Mouse (Mus musculus) intestine, embryonic 15.5 days (tissue): ENCODE measurements around the gene Galnt2. TPM values are rescaled to one million over a fixed set of nuclear protein-coding genes. Genes with fewer than 3 reads are reported as not detected.

ENCODE experiments used
- ATAC-seq: fragments of 200-750 bp; cut with Nextera tagmentation; 2 replicates; pipeline ENCODE4 v1.8.0; 2017; ENCODE audit warnings: moderate TSS enrichment, moderate library complexity
- H3K27ac ChIP-seq: fragments of 300-500 bp; sonication (generic); 2 replicates; pipeline ENCODE4 v1.5.1; 2015; ENCODE audit warnings: mild to moderate bottlenecking, inconsistent platforms
- H3K27me3 ChIP-seq: fragments of 300-500 bp; sonication (generic); replicated peaks from 2 replicates; pipeline ENCODE4 v1.6.1; 2015; ENCODE audit warnings: inconsistent platforms
- H3K36me3 ChIP-seq: fragments of 300-500 bp; sonication (generic); 2 replicates; pipeline ENCODE4 v1.6.1; 2015; ENCODE audit warnings: inconsistent platforms
- H3K4me1 ChIP-seq: fragments of 300-500 bp; sonication (generic); replicated peaks from 2 replicates; pipeline ENCODE4 v1.6.1; 2015; ENCODE audit warnings: inconsistent platforms
- H3K4me2 ChIP-seq: fragments of 300-500 bp; sonication (generic); replicated peaks from 2 replicates; pipeline ENCODE4 v1.6.1; 2015; ENCODE audit warnings: mild to moderate bottlenecking, inconsistent platforms
- H3K4me3 ChIP-seq: fragments of 300-500 bp; sonication (generic); replicated peaks from 2 replicates; pipeline ENCODE4 v1.5.1; 2015; ENCODE audit warnings: inconsistent platforms
- H3K9ac ChIP-seq: fragments of 300-500 bp; sonication (generic); 2 replicates; pipeline ENCODE4 v1.6.1; 2015; ENCODE audit warnings: inconsistent platforms
- H3K9me3 ChIP-seq: fragments of 300-500 bp; sonication (generic); 2 replicates; pipeline ENCODE4 v1.6.1; 2016; ENCODE audit warnings: inconsistent platforms
- WGBS: fragments of 180-500 bp; shearing (Covaris S2); methylation state at CpG from one replicate; pipeline ENCODE4 v1.1.7; 2015; 5-methylcytosine and 5-hydroxymethylcytosine counted together
- polyA plus RNA-seq: library from polyadenylated mRNA; unstranded; fragments of >200 nt; fragmentation: Nextera tagmentation; extraction: Ambion mirVana; gene quantifications from 2 replicates; pipeline ENCODE4 v1.2.1, GENCODE M21; 2015

Gene Galnt2
- polyA plus RNA-seq, 1 experiment from 2014 or later: 66.9 TPM

DNA sequence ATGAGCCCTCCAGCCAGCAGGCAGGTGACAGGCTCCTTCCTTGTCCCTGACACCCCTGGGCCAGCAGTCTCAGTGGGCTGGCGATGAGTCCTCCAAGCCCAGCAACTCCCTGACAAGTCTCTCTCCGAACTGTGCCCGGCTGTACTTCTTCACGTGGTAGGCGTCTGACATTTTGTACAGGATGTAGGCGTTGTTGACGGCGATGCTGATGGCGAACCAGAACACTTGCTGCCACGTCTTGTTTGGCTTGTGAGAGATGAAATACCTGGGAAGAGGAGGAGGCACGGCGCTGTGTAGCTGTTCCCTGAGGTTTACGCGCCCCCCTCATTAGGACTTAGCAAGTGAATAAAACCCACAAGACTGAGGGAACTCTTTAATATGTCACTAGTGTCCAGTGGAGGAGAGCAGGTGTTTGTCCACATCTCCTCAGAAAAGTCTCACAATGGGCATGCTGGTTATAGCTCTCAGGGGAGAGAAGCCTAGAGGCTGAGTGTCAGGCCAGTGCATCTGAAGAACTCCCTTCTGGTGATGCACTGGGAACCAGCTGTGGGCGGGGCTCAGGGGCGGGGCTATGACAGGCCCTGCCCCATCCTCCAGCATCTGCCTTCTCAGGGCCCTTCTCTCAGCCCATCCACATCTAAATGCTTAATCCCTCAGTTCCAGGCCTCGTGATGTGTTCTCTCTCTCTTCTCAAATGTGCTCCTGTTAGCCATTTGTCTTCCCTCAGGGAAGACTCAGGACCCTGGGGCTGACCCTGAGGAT lies 139.4 kb downstream of the Galnt2 start:
- H3K27ac ChIP-seq: no peak overlapping the region
- H3K4me1 ChIP-seq: no peaks in the 10 kb centered on the region
- no peak for ATAC-seq
- WGBS: 74% methylated on average over 17 of the region's 17 CpGs
- H3K27me3 ChIP-seq: no peaks in the 10 kb centered on the region
- no peak overlapping the region for H3K4me3 ChIP-seq
- H3K4me2 ChIP-seq: no peak overlapping the region
- H3K9me3 ChIP-seq: no peaks in the 10 kb centered on the region
- H3K9ac ChIP-seq: no peak overlapping the region
- no peaks in the 10 kb centered on the region for H3K36me3 ChIP-seq

DNA sequence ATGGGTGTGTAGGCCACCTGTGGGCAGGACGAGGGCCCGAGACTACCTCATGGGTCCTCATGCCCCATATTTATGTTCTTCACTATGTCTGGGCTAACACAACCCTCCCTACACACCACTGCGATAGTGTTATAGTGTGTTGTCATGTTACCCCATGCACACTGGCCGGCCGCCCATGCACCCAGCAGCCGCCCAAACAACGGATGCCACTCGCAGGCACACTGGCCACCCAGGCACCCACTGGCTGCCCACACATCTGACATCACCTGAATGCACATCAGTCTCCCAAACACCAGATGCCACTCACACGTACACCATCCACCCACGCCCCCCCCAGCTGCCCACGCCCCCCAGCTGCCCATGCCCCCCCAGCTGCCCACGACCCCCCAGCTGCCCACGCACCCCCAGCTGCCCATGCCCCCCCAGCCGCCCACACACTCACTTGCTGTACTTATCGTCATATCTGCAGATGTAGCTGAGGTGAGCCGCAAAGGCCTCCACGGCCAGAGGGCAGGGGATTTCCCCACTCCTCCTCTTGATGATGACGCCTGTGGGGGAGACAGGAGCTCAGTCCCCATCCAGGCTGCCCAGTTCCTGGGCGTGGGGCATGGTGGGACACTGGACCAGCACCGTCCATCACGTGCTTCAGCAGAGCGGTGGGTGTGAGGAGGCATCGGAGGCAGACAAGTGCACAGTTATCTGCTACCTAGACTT lies 140.4 kb downstream of the Galnt2 start:
- Histone ChIP-seq H3K4me1 (no peaks in the 10 kb centered on the region), H3K27me3 (no peaks in the 10 kb centered on the region), H3K27ac (no peak overlapping the region), H3K4me2 (no peak overlapping the region), H3K9me3 (no peaks in the 10 kb centered on the region), H3K9ac (no peak overlapping the region), H3K4me3 (no peak overlapping the region), H3K36me3 (no peaks in the 10 kb centered on the region)
- ATAC-seq: no peak
- WGBS: 91% methylated on average over 23 of the region's 23 CpGs

DNA sequence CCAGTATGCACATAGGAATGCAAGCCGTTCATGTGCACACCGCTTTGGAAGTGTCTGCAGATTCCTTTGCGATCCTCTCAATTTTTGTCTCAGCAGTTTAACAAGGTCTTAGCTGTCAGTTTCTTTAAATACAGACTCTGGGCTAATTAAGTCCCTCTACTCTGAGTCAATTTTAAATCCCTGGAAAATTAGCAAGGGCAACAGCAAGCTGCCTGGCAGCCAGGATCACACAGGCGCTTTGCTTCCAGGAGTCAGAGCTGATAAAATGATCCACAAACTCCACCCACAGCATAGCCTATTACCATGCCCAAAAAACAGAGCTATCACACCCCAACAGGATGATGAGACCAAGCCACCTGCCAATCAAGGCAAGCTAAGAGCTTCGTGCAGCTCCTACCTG lies 142.6 kb downstream of the Galnt2 start:
- Histone ChIP-seq H3K36me3 (no peaks in the 10 kb centered on the region), H3K4me1 (no peaks in the 10 kb centered on the region), H3K9me3 (no peaks in the 10 kb centered on the region), H3K4me3 (no peak overlapping the region), H3K4me2 (no peak overlapping the region), H3K27me3 (no peaks in the 10 kb centered on the region), H3K9ac (no peak overlapping the region), H3K27ac (no peak overlapping the region)
- 87% methylated on average over 5 of the region's 5 CpGs for WGBS
- no peak for ATAC-seq

DNA sequence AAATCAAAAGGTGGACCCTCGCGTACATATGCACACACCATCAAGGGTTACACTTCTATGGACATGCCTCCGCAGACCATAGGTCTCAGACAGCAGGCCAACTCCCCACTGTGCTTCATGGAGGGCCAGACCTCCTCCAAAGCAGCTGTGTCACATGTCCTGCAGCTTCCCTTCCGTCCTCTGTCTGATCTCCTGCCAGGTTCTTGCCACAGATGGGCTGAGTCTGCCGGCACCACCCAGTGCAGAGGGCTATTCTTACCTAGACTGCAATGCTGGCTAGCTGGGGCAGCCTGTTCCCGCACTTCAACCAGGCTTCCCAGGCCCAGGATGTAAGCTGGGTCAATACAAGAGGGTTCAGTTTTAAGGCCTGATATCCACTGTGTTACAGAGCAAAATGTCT lies 144.0 kb downstream of the Galnt2 start:
- WGBS: 74% methylated on average over 6 of the region's 6 CpGs
- H3K27ac ChIP-seq: no peak overlapping the region
- no peak overlapping the region for H3K4me2 ChIP-seq
- no peaks in the 10 kb centered on the region for H3K27me3 ChIP-seq
- no peak; the same call in 1 of the 2 replicates for ATAC-seq
- H3K36me3 ChIP-seq: no peaks in the 10 kb centered on the region
- no peak overlapping the region for H3K4me3 ChIP-seq
- no peaks in the 10 kb centered on the region for H3K9me3 ChIP-seq
- no peak overlapping the region for H3K9ac ChIP-seq
- no peaks in the 10 kb centered on the region for H3K4me1 ChIP-seq

DNA sequence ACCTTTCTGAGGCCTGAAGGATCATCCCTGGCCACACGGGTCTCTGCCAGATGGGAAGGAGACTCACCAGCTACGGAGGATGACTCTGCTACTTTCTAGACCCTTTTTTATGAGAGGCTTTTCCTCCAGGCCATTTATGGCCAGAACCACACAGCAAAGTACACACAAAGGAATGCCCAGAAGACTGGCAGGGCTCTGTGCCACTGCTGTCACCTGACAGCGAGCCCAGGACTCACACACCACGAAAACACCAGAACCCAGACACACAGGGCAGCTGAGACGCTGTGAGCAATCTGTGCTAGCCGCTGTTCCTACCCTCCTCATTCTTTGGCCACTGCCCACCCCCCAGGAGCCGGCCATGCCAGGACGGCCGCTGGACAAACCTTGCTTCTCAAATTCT lies 144.5 kb downstream of the Galnt2 start:
- Histone ChIP-seq H3K4me1 (no peaks in the 10 kb centered on the region), H3K36me3 (no peaks in the 10 kb centered on the region), H3K27ac (no peak overlapping the region), H3K27me3 (no peaks in the 10 kb centered on the region), H3K4me2 (no peak overlapping the region), H3K9me3 (no peaks in the 10 kb centered on the region), H3K4me3 (no peak overlapping the region), H3K9ac (no peak overlapping the region)
- ATAC-seq: no peak
- WGBS: 84% methylated on average over 9 of the region's 9 CpGs

DNA sequence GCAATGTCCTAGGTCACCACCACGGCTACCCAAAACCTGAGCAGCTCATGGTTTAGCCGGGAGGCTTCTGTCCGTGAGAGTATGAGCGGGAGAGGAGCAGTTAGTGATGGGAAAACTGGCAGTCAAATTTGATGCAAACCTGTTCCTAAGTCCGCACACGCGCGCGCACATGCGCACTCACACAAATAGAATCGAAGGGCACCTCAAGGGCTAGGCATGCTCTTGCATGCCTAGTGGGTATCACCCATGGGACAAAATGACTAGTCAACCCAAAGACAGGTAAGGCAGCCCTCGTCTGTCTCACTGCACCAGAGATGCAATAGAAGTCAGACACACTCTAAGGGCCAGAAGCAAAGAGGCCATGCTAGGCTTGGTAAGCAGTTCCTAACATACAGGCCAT lies 145.2 kb downstream of the Galnt2 start:
- ATAC-seq: no peak
- no peak overlapping the region for H3K4me2 ChIP-seq
- H3K27me3 ChIP-seq: no peaks in the 10 kb centered on the region
- no peaks in the 10 kb centered on the region for H3K36me3 ChIP-seq
- H3K9ac ChIP-seq: no peak overlapping the region
- no peaks in the 10 kb centered on the region for H3K4me1 ChIP-seq
- H3K27ac ChIP-seq: no peak overlapping the region
- no peaks in the 10 kb centered on the region for H3K9me3 ChIP-seq
- no peak overlapping the region for H3K4me3 ChIP-seq
- WGBS: 94% methylated on average over 12 of the region's 12 CpGs

DNA sequence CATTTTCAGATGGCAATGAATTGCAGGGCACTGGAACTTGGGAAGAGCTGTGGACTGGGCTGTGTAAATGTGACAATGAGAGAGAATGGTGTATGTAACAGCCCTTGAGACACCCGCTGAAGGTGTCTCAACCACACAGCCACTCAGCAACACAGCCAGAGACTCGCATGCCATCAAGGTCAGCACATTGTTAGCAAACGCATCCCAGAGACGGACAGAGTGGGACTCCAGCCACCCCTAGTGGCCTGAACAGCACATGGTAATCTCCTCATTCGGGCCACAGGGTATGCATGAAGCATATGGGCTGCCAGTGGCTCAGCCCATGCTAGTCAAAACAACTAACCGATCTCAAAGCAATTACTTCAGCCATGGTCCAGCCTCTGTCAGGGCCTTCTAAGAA lies 148.1 kb downstream of the Galnt2 start:
- Histone ChIP-seq H3K27ac (no peak overlapping the region), H3K9me3 (no peaks in the 10 kb centered on the region), H3K36me3 (no peaks in the 10 kb centered on the region), H3K9ac (no peak overlapping the region), H3K4me3 (no peak overlapping the region), H3K4me2 (no peak overlapping the region), H3K4me1 (no peaks in the 10 kb centered on the region), H3K27me3 (no peaks in the 10 kb centered on the region)
- ATAC-seq: no peak
- 63% methylated on average over 6 of the region's 6 CpGs for WGBS

DNA sequence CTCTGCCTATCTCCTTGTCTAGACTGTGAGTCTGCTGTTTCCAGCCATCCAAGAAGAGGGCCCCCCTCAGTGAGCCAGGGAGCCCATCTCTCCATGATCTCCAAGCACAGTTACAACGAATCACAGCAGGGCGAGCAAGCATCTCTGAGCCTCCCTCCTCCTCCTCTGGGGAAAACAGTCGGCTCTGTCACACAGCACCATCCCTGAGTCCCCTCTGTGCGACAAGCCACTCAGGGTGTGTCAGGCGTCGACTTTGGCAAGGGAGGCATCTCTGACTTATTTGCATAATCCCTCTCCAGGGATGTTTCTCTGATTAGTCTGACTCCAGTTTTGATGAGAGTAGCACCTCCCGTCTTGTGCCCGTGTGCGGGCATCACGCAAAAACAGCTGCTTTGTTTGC lies 151.0 kb downstream of the Galnt2 start:
- Histone ChIP-seq H3K4me3 (no peak overlapping the region), H3K4me2 (no peak overlapping the region), H3K27me3 (no peaks in the 10 kb centered on the region), H3K9ac (no peak overlapping the region), H3K36me3 (no peaks in the 10 kb centered on the region), H3K27ac (no peak overlapping the region), H3K4me1 (no peaks in the 10 kb centered on the region), H3K9me3 (no peaks in the 10 kb centered on the region)
- 66% methylated on average over 10 of the region's 10 CpGs for WGBS
- no peak for ATAC-seq

DNA sequence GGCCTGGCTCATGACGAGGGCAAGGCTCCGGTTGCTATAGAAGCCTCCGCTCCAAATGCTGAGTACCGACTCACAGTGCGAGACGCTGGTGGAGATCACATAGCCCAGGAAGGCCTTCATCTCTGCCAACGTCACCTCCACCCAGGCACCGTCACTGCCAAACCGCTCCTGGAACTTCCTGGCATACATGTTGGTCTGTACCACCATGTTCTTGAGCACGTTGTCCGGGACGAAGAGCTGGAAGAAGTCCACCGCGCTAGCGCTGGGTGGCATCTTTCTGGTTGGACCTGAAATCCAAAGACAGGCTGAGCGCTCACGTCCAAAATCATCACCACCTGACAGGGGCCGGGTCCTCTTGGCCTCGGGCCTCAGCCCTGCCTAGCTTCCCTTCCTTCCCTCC lies 153.1 kb downstream of the Galnt2 start:
- H3K27me3 ChIP-seq: no peaks in the 10 kb centered on the region
- no peaks in the 10 kb centered on the region for H3K36me3 ChIP-seq
- ATAC-seq: no peak
- H3K9me3 ChIP-seq: no peaks in the 10 kb centered on the region
- H3K9ac ChIP-seq: no peak overlapping the region
- H3K4me1 ChIP-seq: no peaks in the 10 kb centered on the region
- no peak overlapping the region for H3K27ac ChIP-seq
- 93% methylated on average over 19 of the region's 19 CpGs for WGBS
- H3K4me2 ChIP-seq: no peak overlapping the region
- no peak overlapping the region for H3K4me3 ChIP-seq

DNA sequence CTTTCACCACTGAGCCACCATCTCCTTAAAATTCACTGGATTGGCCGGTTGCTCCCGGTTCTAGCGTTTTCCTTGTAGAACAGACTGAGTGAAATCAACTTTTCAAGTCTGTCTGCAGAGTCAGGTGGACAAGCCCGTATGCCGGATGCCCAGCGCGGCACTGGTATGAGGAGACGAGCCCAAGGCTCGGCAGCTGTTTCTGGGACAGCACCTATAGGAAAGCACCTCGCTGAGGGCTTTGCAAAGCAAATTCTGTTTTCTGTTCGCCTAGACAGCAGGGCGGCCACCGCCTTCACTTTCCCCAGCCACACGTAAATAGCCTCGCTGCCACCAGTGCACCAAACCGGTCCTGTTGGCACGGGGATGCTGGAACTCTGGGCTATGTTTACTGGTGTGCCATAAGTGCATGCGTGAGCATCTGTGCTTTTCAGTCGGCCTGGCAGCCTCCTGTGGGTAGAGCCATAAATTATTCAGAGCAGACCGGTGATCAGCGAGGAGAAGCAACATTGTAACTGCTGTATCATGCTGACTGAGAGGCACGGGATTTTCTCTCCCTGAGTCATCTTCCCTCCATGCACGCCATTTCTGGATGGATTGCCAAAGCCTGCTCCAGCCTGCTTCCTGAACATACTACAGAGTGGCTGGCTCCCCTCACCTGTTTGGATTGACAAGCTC lies 155.2 kb downstream of the Galnt2 start:
- no peak for ATAC-seq
- WGBS: 77% methylated on average over 23 of the region's 23 CpGs
- Histone ChIP-seq H3K27me3 (no peaks in the 10 kb centered on the region), H3K36me3 (no peaks in the 10 kb centered on the region), H3K4me2 (no peak overlapping the region), H3K4me1 (no peaks in the 10 kb centered on the region), H3K9ac (no peak overlapping the region), H3K4me3 (no peak overlapping the region), H3K27ac (no peak overlapping the region), H3K9me3 (no peaks in the 10 kb centered on the region)

DNA sequence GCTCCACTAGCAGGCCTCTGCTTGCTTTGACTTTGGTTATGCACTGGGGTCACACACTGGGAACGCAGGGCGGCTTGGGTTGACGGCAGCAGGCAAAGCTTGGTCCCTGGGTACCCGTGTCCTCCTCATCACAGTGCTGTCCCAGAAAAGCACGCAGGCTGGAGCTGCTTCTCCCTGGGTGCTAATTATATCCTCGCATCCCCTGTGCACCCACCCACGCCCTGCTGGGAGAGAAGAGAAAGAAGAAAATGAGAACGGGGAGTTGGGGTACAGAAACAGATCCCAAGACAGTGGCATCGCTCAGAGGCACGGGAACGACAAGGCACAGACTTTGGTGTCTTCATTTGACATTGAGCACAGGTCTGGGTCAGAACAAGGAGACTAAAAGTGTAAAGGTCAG lies 158.3 kb downstream of the Galnt2 start:
- 87% methylated on average over 11 of the region's 11 CpGs for WGBS
- no peak for ATAC-seq

DNA sequence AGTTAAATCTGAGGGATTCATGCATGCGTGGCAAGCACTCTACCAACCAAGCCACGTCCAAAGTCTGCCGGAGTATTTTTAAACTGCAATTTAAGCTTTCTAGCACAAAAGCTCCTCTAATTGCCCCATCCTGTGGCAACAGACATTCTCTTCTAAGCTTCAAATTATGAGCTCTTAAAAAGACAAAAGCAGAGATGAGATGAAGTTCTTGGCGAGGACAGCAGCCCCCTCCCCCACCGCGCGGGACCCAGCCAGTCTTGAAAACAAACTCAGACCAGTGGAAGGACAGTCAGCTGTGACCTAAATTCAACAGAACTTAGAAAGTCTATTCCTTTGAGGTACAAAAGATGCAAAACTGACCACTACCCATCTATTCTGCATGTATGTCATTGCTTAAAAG lies 160.0 kb downstream of the Galnt2 start:
- H3K27me3 ChIP-seq: no peaks in the 10 kb centered on the region
- H3K27ac ChIP-seq: no peak overlapping the region
- ATAC-seq: no peak
- peaks cover 9% of the 10 kb centered on the region; the same call in 1 of the 2 replicates for H3K4me1 ChIP-seq
- no peaks in the 10 kb centered on the region for H3K36me3 ChIP-seq
- H3K9me3 ChIP-seq: no peaks in the 10 kb centered on the region
- WGBS: 77% methylated on average over 7 of the region's 7 CpGs
- H3K4me2 ChIP-seq: no peak overlapping the region
- H3K4me3 ChIP-seq: no peak overlapping the region
- H3K9ac ChIP-seq: no peak overlapping the region

More for the DNA sequence above, 158.3 kb downstream of the Galnt2 start:
- H3K4me3 ChIP-seq: no peak overlapping the region
- no peak overlapping the region for H3K27ac ChIP-seq
- no peaks in the 10 kb centered on the region for H3K9me3 ChIP-seq
- peaks cover 9% of the 10 kb centered on the region; the same call in 1 of the 2 replicates for H3K4me1 ChIP-seq
- no peak overlapping the region for H3K4me2 ChIP-seq
- H3K27me3 ChIP-seq: no peaks in the 10 kb centered on the region
- no peak overlapping the region for H3K9ac ChIP-seq
- no peaks in the 10 kb centered on the region for H3K36me3 ChIP-seq
